In the genomic region with DNA sequence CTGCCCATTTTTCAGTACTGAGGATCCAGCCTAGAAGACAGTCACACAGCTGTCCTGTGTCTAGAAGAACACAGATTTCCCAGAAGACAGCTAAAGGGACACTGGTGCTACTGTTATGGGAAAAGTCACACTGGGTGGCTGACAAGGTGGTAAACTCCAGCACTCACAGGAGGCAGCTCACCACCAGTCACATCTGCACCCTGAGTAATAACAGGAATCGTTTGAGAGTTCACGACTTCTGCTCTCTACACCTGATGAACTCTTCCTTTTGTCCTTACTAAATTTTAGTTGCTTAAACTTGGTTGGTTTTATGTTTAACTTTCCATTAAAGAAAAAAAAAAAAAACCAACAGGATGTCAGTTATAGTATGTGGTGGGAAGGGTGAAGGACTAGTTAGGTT, we compare ENCODE assay signal across 23 mouse cellular contexts. TPM values are rescaled to one million over a fixed set of nuclear protein-coding genes. Genes with fewer than 3 reads are reported as not detected.
DNase-seq lines count a peak whose midpoint lies in the region; ATAC-seq and TF ChIP-seq lines count a peak whose summit lies in the region.
"Had no signal": no experiment of that assay in that cellular context is flagged by ENCODE, and none has a peak within 500 bp of the region (broad histone marks: within the 10 kb centered on the region; RNA-seq: fewer than 3 reads in every experiment).

No protein-coding gene starts in this region.

- H3K36me3 ChIP-seq in intestine, embryonic 14.5 days (ENCODE audit: control insufficient read depth, insufficient read depth, low read length), result no peaks in the 10 kb centered on the region
- H3K36me3 ChIP-seq in intestine, embryonic 16.5 days (ENCODE audit: control insufficient read depth, insufficient read depth, low read length), result no peaks in the 10 kb centered on the region
- H3K36me3 ChIP-seq in kidney, embryonic 15.5 days, result no peaks in the 10 kb centered on the region
- H3K36me3 ChIP-seq in spleen, adult 2 months (ENCODE audit: control insufficient read depth, insufficient read depth, low read length), result no peaks in the 10 kb centered on the region
- H3K36me3 ChIP-seq: G1E; heart, embryonic 12.5 days; liver, embryonic 12.5 days; neural tube, embryonic 15.5 days had no signal

- no peak for ATAC-seq in intestine, embryonic 14.5 days (replicated peaks; ENCODE audit: low FRiP score, low TSS enrichment, low read depth)
- ATAC-seq in intestine, embryonic 16.5 days, result no peak
- ATAC-seq in kidney, embryonic 15.5 days (replicated peaks; ENCODE audit: low FRiP score), result no peak
- ATAC-seq: forebrain, postnatal 0 days; hindbrain, embryonic 16.5 days; liver, embryonic 12.5 days; liver, postnatal 0 days had no signal

- 24% methylated on average over 2 of the region's 2 CpGs for WGBS in intestine, embryonic 14.5 days
- 44% methylated on average over 2 of the region's 2 CpGs for WGBS in intestine, embryonic 16.5 days
- WGBS in kidney, embryonic 15.5 days, result 53% methylated on average over 2 of the region's 2 CpGs
- WGBS in spleen, adult 2 months, result 9% methylated on average over 2 of the region's 2 CpGs

- no peaks in the 10 kb centered on the region for H3K9me3 ChIP-seq in intestine, embryonic 14.5 days (ENCODE audit: control insufficient read depth, low read length)
- H3K9me3 ChIP-seq in intestine, embryonic 16.5 days (ENCODE audit: control insufficient read depth, low read length), result no peaks in the 10 kb centered on the region
- H3K9me3 ChIP-seq in kidney, embryonic 15.5 days (replicated peaks), result no peaks in the 10 kb centered on the region
- H3K9me3 ChIP-seq: G1E; heart, embryonic 12.5 days; liver, embryonic 12.5 days; neural tube, embryonic 15.5 days had no signal

- no peak overlapping the region for H3K9ac ChIP-seq in intestine, embryonic 14.5 days (ENCODE audit: low read length)
- H3K9ac ChIP-seq in intestine, embryonic 16.5 days (ENCODE audit: low read depth, low read length), result no peak overlapping the region
- no peak overlapping the region for H3K9ac ChIP-seq in kidney, embryonic 15.5 days
- H3K9ac ChIP-seq: forebrain, postnatal 0 days; heart, embryonic 12.5 days; liver, embryonic 12.5 days; liver, postnatal 0 days; neural tube, embryonic 15.5 days had no signal

- H3K4me3 ChIP-seq in intestine, embryonic 14.5 days (ENCODE audit: low read depth, low read length), result no peak overlapping the region
- H3K4me3 ChIP-seq in intestine, embryonic 16.5 days (ENCODE audit: low read length), result no peak overlapping the region
- no peak overlapping the region for H3K4me3 ChIP-seq in kidney, embryonic 15.5 days (replicated peaks)
- H3K4me3 ChIP-seq in spleen, adult 2 months (ENCODE audit: extremely low read depth, insufficient read depth, insufficient read length), result no peak overlapping the region
- H3K4me3 ChIP-seq: erythroblast, embryonic 14.5 days; heart, adult 2 months; heart, embryonic 12.5 days; liver, embryonic 12.5 days; neural tube, embryonic 15.5 days had no signal

- no peak for TF ChIP-seq POLR2A in spleen, adult 2 months (IDR thresholded peaks at IDR 0.05; ENCODE audit: low read depth, low read length)

- no peak for TF ChIP-seq CTCF in spleen, adult 2 months (IDR thresholded peaks at IDR 0.05; ENCODE audit: extremely low read depth, insufficient read depth, insufficient read length, insufficient replicate concordance)

- H3K4me2 ChIP-seq in intestine, embryonic 14.5 days (ENCODE audit: low read length), result no peak overlapping the region
- no peak overlapping the region for H3K4me2 ChIP-seq in intestine, embryonic 16.5 days (ENCODE audit: low read depth, low read length)
- no peak overlapping the region for H3K4me2 ChIP-seq in kidney, embryonic 15.5 days
- H3K4me2 ChIP-seq: heart, embryonic 12.5 days; liver, embryonic 12.5 days; neural tube, embryonic 15.5 days had no signal

- H3K27ac ChIP-seq in intestine, embryonic 14.5 days (ENCODE audit: low read depth), result 0 out of 2 replicates have a peak overlapping the region, but pooled peaks have one; percentile 22
- no peak overlapping the region for H3K27ac ChIP-seq in intestine, embryonic 16.5 days (ENCODE audit: low read length)
- H3K27ac ChIP-seq in kidney, embryonic 15.5 days, result peak overlapping the region; percentile 55
- peak overlapping the region; percentile 24; the same call in 1 of the 2 replicates for H3K27ac ChIP-seq in spleen, adult 2 months (ENCODE audit: insufficient read depth, low read length)
- H3K27ac ChIP-seq: heart, adult 2 months; liver, embryonic 12.5 days; neural tube, embryonic 15.5 days had no signal

- H3K4me1 ChIP-seq in intestine, embryonic 14.5 days (replicated peaks; ENCODE audit: control insufficient read depth, insufficient read depth, low read length), result peaks cover 10% of the 10 kb centered on the region; the same call in 1 of the 2 replicates
- 0 out of 2 replicates have a peak, but pooled peaks cover 5% of the 10 kb centered on the region for H3K4me1 ChIP-seq in intestine, embryonic 16.5 days (ENCODE audit: control insufficient read depth, insufficient read depth, low read length)
- peaks cover 50% of the 10 kb centered on the region for H3K4me1 ChIP-seq in kidney, embryonic 15.5 days
- H3K4me1 ChIP-seq in spleen, adult 2 months (ENCODE audit: control insufficient read depth, insufficient read depth, insufficient read length), result peaks cover 31% of the 10 kb centered on the region

- intact Hi-C loops in left cerebral cortex, postnatal 25 days (cut with DNase I), result no loop called here

- H3K27me3 ChIP-seq in intestine, embryonic 14.5 days (replicated peaks; ENCODE audit: control insufficient read depth, insufficient read depth, low read length), result no peaks in the 10 kb centered on the region
- H3K27me3 ChIP-seq in intestine, embryonic 16.5 days (replicated peaks; ENCODE audit: control insufficient read depth, insufficient read depth, low read length), result no peaks in the 10 kb centered on the region
- no peaks in the 10 kb centered on the region for H3K27me3 ChIP-seq in kidney, embryonic 15.5 days
- no peaks in the 10 kb centered on the region for H3K27me3 ChIP-seq in spleen, adult 2 months (ENCODE audit: control insufficient read depth, insufficient read depth, low read length)
- H3K27me3 ChIP-seq: heart, embryonic 12.5 days; liver, embryonic 12.5 days; neural tube, embryonic 15.5 days had no signal

- no peak for DNase-seq in intestine, embryonic 14.5 days (ENCODE audit: low spot score)
- DNase-seq in kidney, adult 18-20 months, result no peak
- DNase-seq in spleen, adult 2 months (ENCODE audit: low read depth in 1 of 2, low spot score in 2 of 2), result no peak
- DNase-seq in spleen, postnatal 36 days (ENCODE audit: low spot score in 2 of 2), result no peak
- no peak for DNase-seq in left cerebral cortex, postnatal 25 days (ENCODE audit: low spot score in 2 of 2)
- DNase-seq: adrenal gland, adult 8-10 months; cerebellum, adult 2 months; cerebellum, postnatal 14 days; forebrain, postnatal 0 days; heart, adult 2 months; lung, postnatal 36 days; retina, postnatal 1 day; right cerebral cortex, postnatal 14 days; thymus, postnatal 36 days had no signal

RNA-seq across cellular contexts. Expression of gene Bcl2l11, which starts 31.2 kb away (rescaled TPM):
- polyA plus RNA-seq in intestine, embryonic 14.5 days (2014; fragmentation: Nextera tagmentation; extraction: Ambion mirVana), result 14.1 and 14.9 TPM in 2 replicates
- 10.0 and 10.6 TPM in 2 replicates for polyA plus RNA-seq in intestine, embryonic 16.5 days (2015; fragmentation: Nextera tagmentation; extraction: Ambion mirVana)
- polyA plus RNA-seq in kidney, embryonic 15.5 days (2015; fragmentation: Nextera tagmentation; extraction: Ambion mirVana), result 28.7 and 29.8 TPM in 2 replicates
- polyA plus RNA-seq in spleen, adult 2 months (2012; rRNA removed), result 21.6 and 22.1 TPM in 2 replicates
- 1 to 10 TPM; 6.3 to 9.4 TPM for total RNA-seq in left cerebral cortex, postnatal 25 days (2021)
